Mouse (Mus musculus): ENCODE measurements around the gene Pdxk. TPM values are rescaled to one million over a fixed set of nuclear protein-coding genes. Genes with fewer than 3 reads are reported as not detected.
"Not testable (repeated sequence)": the region's sequence is repeated elsewhere in the genome, so short reads cannot be mapped to it uniquely, and the experiment has no call there.

Pdxk gene
- polyA plus RNA-seq, 1 experiment from 2014 or later: 20.4 TPM

GRCm38 (mm10) chr10:78432853-78433252, 31.9 kb downstream of the Pdxk start:
- Histone ChIP-seq H3K9me3 (replicated peaks) (no peaks in the 10 kb centered on the region), H3K9ac (no peak overlapping the region), H3K36me3 (peaks cover 9% of the 10 kb centered on the region), H3K27me3 (no peaks in the 10 kb centered on the region), H3K4me1 (no peaks in the 10 kb centered on the region), H3K4me3 (replicated peaks) (no peak overlapping the region), H3K27ac (no peak overlapping the region), H3K4me2 (no peak overlapping the region)
- WGBS: 74% methylated on average over 3 of the region's 3 CpGs
- no peak for ATAC-seq (replicated peaks; ENCODE audit: low FRiP score)

- no peak overlapping the region for H3K4me3 ChIP-seq (replicated peaks)
- H3K36me3 ChIP-seq: peaks cover 20% of the 10 kb centered on the region
- H3K27ac ChIP-seq: no peak overlapping the region
- H3K4me2 ChIP-seq: no peak overlapping the region
- H3K9me3 ChIP-seq (replicated peaks): no peaks in the 10 kb centered on the region
- H3K4me1 ChIP-seq: peaks cover 9% of the 10 kb centered on the region
- H3K9ac ChIP-seq: no peak overlapping the region
- WGBS: 92% methylated on average over 2 of the region's 2 CpGs
- H3K27me3 ChIP-seq: no peaks in the 10 kb centered on the region
- no peak for ATAC-seq (replicated peaks; ENCODE audit: low FRiP score)
These were observed 35.0 kb downstream of the Pdxk start for GRCm38 (mm10) chr10:78429776-78430175.

- H3K4me3 ChIP-seq (replicated peaks): no peak overlapping the region
- no peak overlapping the region for H3K27ac ChIP-seq
- no peaks in the 10 kb centered on the region for H3K27me3 ChIP-seq
- WGBS: 81% methylated on average over 5 of the region's 5 CpGs
- ATAC-seq (replicated peaks; ENCODE audit: low FRiP score): no peak
- H3K9ac ChIP-seq: no peak overlapping the region
- peaks cover 11% of the 10 kb centered on the region for H3K4me1 ChIP-seq
- no peaks in the 10 kb centered on the region for H3K9me3 ChIP-seq (replicated peaks)
- H3K4me2 ChIP-seq: no peak overlapping the region
- peaks cover 20% of the 10 kb centered on the region for H3K36me3 ChIP-seq
These were observed 35.6 kb downstream of the Pdxk start for GRCm38 (mm10) chr10:78429180-78429579.

- Histone ChIP-seq H3K4me3 (replicated peaks) (no peak overlapping the region), H3K36me3 (peaks cover 20% of the 10 kb centered on the region), H3K4me2 (no peak overlapping the region), H3K27ac (no peak overlapping the region), H3K9me3 (replicated peaks) (no peaks in the 10 kb centered on the region), H3K27me3 (no peaks in the 10 kb centered on the region), H3K4me1 (peaks cover 11% of the 10 kb centered on the region), H3K9ac (no peak overlapping the region)
- 91% methylated on average over 11 of the region's 11 CpGs for WGBS
- no peak for ATAC-seq (replicated peaks; ENCODE audit: low FRiP score)
These were observed 36.7 kb downstream of the Pdxk start for GRCm38 (mm10) chr10:78428070-78428469.

GRCm38 (mm10) chr10:78426117-78426735, 38.5 kb downstream of the Pdxk start:
- Histone ChIP-seq H3K27ac (peak overlapping the region; percentile 75), H3K9me3 (replicated peaks) (no peaks in the 10 kb centered on the region), H3K4me2 (peak overlapping the region; percentile 72), H3K4me3 (replicated peaks) (peak overlapping the region; percentile 69), H3K27me3 (no peaks in the 10 kb centered on the region), H3K9ac (peak overlapping the region; percentile 77), H3K36me3 (peaks cover 20% of the 10 kb centered on the region), H3K4me1 (peaks cover 11% of the 10 kb centered on the region)
- no peak for ATAC-seq (replicated peaks; ENCODE audit: low FRiP score)
- 45% methylated on average over 6 of the region's 6 CpGs for WGBS

GRCm38 (mm10) chr10:78425181-78426041, 39.4 kb downstream of the Pdxk start, which contains the start of gene Cstb:
Cstb (plus strand) TSS chr10:78425669.
- peak; percentile 94 for ATAC-seq (replicated peaks; ENCODE audit: low FRiP score)
- Histone ChIP-seq H3K9me3 (replicated peaks) (no peaks in the 10 kb centered on the region), H3K4me3 (replicated peaks) (peak within 1 kb of the TSS; percentile 69), H3K4me2 (peak within 1 kb of the TSS; percentile 72), H3K36me3 (peaks cover 20% of the 10 kb centered on the region), H3K27me3 (no peaks in the 10 kb centered on the region), H3K27ac (peak within 1 kb of the TSS; percentile 75), H3K9ac (peak within 1 kb of the TSS; percentile 77), H3K4me1 (peaks cover 11% of the 10 kb centered on the region)
- 2% methylated on average over 40 of the region's 40 CpGs for WGBS

- WGBS: 88% methylated on average over 3 of the region's 3 CpGs
- no peak for ATAC-seq (replicated peaks; ENCODE audit: low FRiP score)
- no peak overlapping the region for H3K4me3 ChIP-seq (replicated peaks)
- H3K4me1 ChIP-seq: peaks cover 11% of the 10 kb centered on the region
- H3K9me3 ChIP-seq (replicated peaks): no peaks in the 10 kb centered on the region
- H3K4me2 ChIP-seq: no peak overlapping the region
- no peaks in the 10 kb centered on the region for H3K27me3 ChIP-seq
- no peak overlapping the region for H3K9ac ChIP-seq
- H3K36me3 ChIP-seq: peaks cover 8% of the 10 kb centered on the region
- no peak overlapping the region for H3K27ac ChIP-seq
These were observed 42.2 kb downstream of the Pdxk start for GRCm38 (mm10) chr10:78422614-78423013.

GRCm38 (mm10) chr10:78420929-78421328, 43.8 kb downstream of the Pdxk start:
- H3K36me3 ChIP-seq: no peaks in the 10 kb centered on the region
- no peak overlapping the region for H3K9ac ChIP-seq
- 87% methylated on average over 2 of the region's 2 CpGs for WGBS
- peaks cover 7% of the 10 kb centered on the region for H3K4me1 ChIP-seq
- no peak overlapping the region for H3K4me2 ChIP-seq
- H3K9me3 ChIP-seq (replicated peaks): no peaks in the 10 kb centered on the region
- no peak overlapping the region for H3K27ac ChIP-seq
- ATAC-seq (replicated peaks; ENCODE audit: low FRiP score): no peak
- H3K27me3 ChIP-seq: no peaks in the 10 kb centered on the region
- H3K4me3 ChIP-seq (replicated peaks): no peak overlapping the region

- Histone ChIP-seq H3K9ac (no peak overlapping the region), H3K27me3 (no peaks in the 10 kb centered on the region), H3K27ac (no peak overlapping the region), H3K9me3 (replicated peaks) (no peaks in the 10 kb centered on the region), H3K4me3 (replicated peaks) (no peak overlapping the region), H3K4me1 (no peaks in the 10 kb centered on the region), H3K4me2 (no peak overlapping the region), H3K36me3 (no peaks in the 10 kb centered on the region)
- no peak for ATAC-seq (replicated peaks; ENCODE audit: low FRiP score)
- WGBS: 82% methylated on average over 2 of the region's 2 CpGs
These were observed 46.0 kb downstream of the Pdxk start for GRCm38 (mm10) chr10:78418791-78419190.

GRCm38 (mm10) chr10:78417888-78418287, 46.9 kb downstream of the Pdxk start:
- no peak for ATAC-seq (replicated peaks; ENCODE audit: low FRiP score)
- H3K27me3 ChIP-seq: no peaks in the 10 kb centered on the region
- H3K4me2 ChIP-seq: no peak overlapping the region
- no peaks in the 10 kb centered on the region for H3K36me3 ChIP-seq
- peaks cover 5% of the 10 kb centered on the region for H3K4me1 ChIP-seq
- no peak overlapping the region for H3K9ac ChIP-seq
- no peaks in the 10 kb centered on the region for H3K9me3 ChIP-seq (replicated peaks)
- no peak overlapping the region for H3K27ac ChIP-seq
- WGBS: 66% methylated on average over 5 of the region's 5 CpGs
- H3K4me3 ChIP-seq (replicated peaks): no peak overlapping the region

GRCm38 (mm10) chr10:78414936-78415335, 49.8 kb downstream of the Pdxk start:
- not testable (repeated sequence) for H3K27ac ChIP-seq; H3K27me3 ChIP-seq; ATAC-seq (replicated peaks; ENCODE audit: low FRiP score); H3K9ac ChIP-seq; H3K9me3 ChIP-seq (replicated peaks); H3K4me3 ChIP-seq (replicated peaks); H3K4me2 ChIP-seq
- WGBS: 89% methylated on average over 3 of the region's 4 CpGs
- Histone ChIP-seq H3K36me3 (peaks cover 13% of the 10 kb centered on the region), H3K4me1 (peaks cover 19% of the 10 kb centered on the region)

- peaks cover 31% of the 10 kb centered on the region for H3K36me3 ChIP-seq
- peak overlapping the region; percentile 24; the same call in 1 of the 2 replicates for H3K9ac ChIP-seq
- no peaks in the 10 kb centered on the region for H3K27me3 ChIP-seq
- H3K4me1 ChIP-seq: peaks cover 19% of the 10 kb centered on the region
- H3K9me3 ChIP-seq (replicated peaks): no peaks in the 10 kb centered on the region
- peak overlapping the region; percentile 63 for H3K4me3 ChIP-seq (replicated peaks)
- H3K27ac ChIP-seq: 0 out of 2 replicates have a peak overlapping the region, but pooled peaks have one; percentile 2
- ATAC-seq (replicated peaks; ENCODE audit: low FRiP score): no peak
- peak overlapping the region; percentile 82 for H3K4me2 ChIP-seq
- 32% methylated on average over 7 of the region's 7 CpGs for WGBS
These were observed 51.6 kb downstream of the Pdxk start for GRCm38 (mm10) chr10:78413152-78413520.

Measured in kidney, embryonic 15.5 days (tissue).